Mouse (Mus musculus): ENCODE measurements around the gene Pifo. TPM values are rescaled to one million over a fixed set of nuclear protein-coding genes. Genes with fewer than 3 reads are reported as not detected.
"Not testable (repeated sequence)": the region's sequence is repeated elsewhere in the genome, so short reads cannot be mapped to it uniquely, and the experiment has no call there.

Gene Pifo
- 0.21 and 0.79 TPM in 2 replicates for polyA plus RNA-seq (2016; fragmentation: Nextera tagmentation; extraction: Ambion mirVana)

GRCm38 (mm10) chr3:106014546-106014945 is at the start of gene Pifo:
Gene Pifo (minus strand): TSS chr3:106014646.
- Histone ChIP-seq H3K27me3 (replicated peaks; ENCODE audit: low read depth, poor library complexity, severe bottlenecking) (no peaks in the 10 kb centered on the region), H3K4me3 (no peak within 1 kb of the TSS), H3K9me3 (no peaks in the 10 kb centered on the region), H3K27ac (replicated peaks) (no peak within 1 kb of the TSS), H3K36me3 (replicated peaks) (no peaks in the 10 kb centered on the region), H3K4me1 (no peaks in the 10 kb centered on the region)
- DNase-seq (ENCODE audit: low spot score), result no peak
- 90% methylated on average over 2 of the region's 2 CpGs for WGBS

- Histone ChIP-seq H3K27ac (replicated peaks) (no peak overlapping the region), H3K4me1 (no peaks in the 10 kb centered on the region), H3K27me3 (replicated peaks; ENCODE audit: low read depth, poor library complexity, severe bottlenecking) (no peaks in the 10 kb centered on the region), H3K36me3 (replicated peaks) (no peaks in the 10 kb centered on the region), H3K9me3 (0 out of 2 replicates have a peak, but pooled peaks cover 2% of the 10 kb centered on the region), H3K4me3 (no peak overlapping the region)
- no peak for DNase-seq (ENCODE audit: low spot score)
- 82% methylated on average over 3 of the region's 3 CpGs for WGBS
These were observed 43.5 kb upstream of the Pifo start for GRCm38 (mm10) chr3:106057966-106058365.

GRCm38 (mm10) chr3:106051896-106052295 is 37.5 kb upstream of the Pifo start:
- Histone ChIP-seq H3K27ac (replicated peaks) (no peak overlapping the region), H3K4me1 (no peaks in the 10 kb centered on the region), H3K4me3 (no peak overlapping the region), H3K9me3 (no peaks in the 10 kb centered on the region), H3K36me3 (replicated peaks) (no peaks in the 10 kb centered on the region), H3K27me3 (replicated peaks; ENCODE audit: low read depth, poor library complexity, severe bottlenecking) (no peaks in the 10 kb centered on the region)
- WGBS, result 72% methylated on average over 18 of the region's 18 CpGs
- DNase-seq (ENCODE audit: low spot score), result no peak

- H3K4me3 ChIP-seq, result no peak overlapping the region
- no peaks in the 10 kb centered on the region for H3K27me3 ChIP-seq (replicated peaks; ENCODE audit: low read depth, poor library complexity, severe bottlenecking)
- 90% methylated on average over 2 of the region's 2 CpGs for WGBS
- no peak overlapping the region for H3K27ac ChIP-seq (replicated peaks)
- H3K9me3 ChIP-seq, result no peaks in the 10 kb centered on the region
- H3K36me3 ChIP-seq (replicated peaks), result no peaks in the 10 kb centered on the region
- DNase-seq (ENCODE audit: low spot score), result no peak
- no peaks in the 10 kb centered on the region for H3K4me1 ChIP-seq
These were observed 25.9 kb upstream of the Pifo start for GRCm38 (mm10) chr3:106040306-106040705.

- Histone ChIP-seq H3K4me1 (no peaks in the 10 kb centered on the region), H3K27me3 (replicated peaks; ENCODE audit: low read depth, poor library complexity, severe bottlenecking) (no peaks in the 10 kb centered on the region), H3K9me3 (no peaks in the 10 kb centered on the region), H3K27ac (replicated peaks) (no peak within 1 kb of the TSS), H3K4me3 (no peak within 1 kb of the TSS), H3K36me3 (replicated peaks) (no peaks in the 10 kb centered on the region)
- WGBS, result 93% methylated on average over 1 of the region's 1 CpGs
- DNase-seq (ENCODE audit: low spot score), result no peak
These were observed 18.3 kb upstream of the Pifo start, which contains the start of gene Chil5 for GRCm38 (mm10) chr3:106032781-106033180. Gene Chil5 (minus strand): TSS chr3:106032814.

GRCm38 (mm10) chr3:106024135-106024534 is 9.7 kb upstream of the Pifo start:
- Histone ChIP-seq H3K27me3 (replicated peaks; ENCODE audit: low read depth, poor library complexity, severe bottlenecking) (no peaks in the 10 kb centered on the region), H3K36me3 (replicated peaks) (no peaks in the 10 kb centered on the region), H3K4me3 (no peak overlapping the region), H3K27ac (replicated peaks) (no peak overlapping the region), H3K4me1 (no peaks in the 10 kb centered on the region), H3K9me3 (no peaks in the 10 kb centered on the region)
- no peak for DNase-seq (ENCODE audit: low spot score)
- 90% methylated on average over 2 of the region's 2 CpGs for WGBS

GRCm38 (mm10) chr3:106021840-106022239 is 7.4 kb upstream of the Pifo start:
- H3K4me1 ChIP-seq, result no peaks in the 10 kb centered on the region
- H3K4me3 ChIP-seq, result no peak overlapping the region
- DNase-seq (ENCODE audit: low spot score), result no peak
- no peaks in the 10 kb centered on the region for H3K9me3 ChIP-seq
- H3K36me3 ChIP-seq (replicated peaks), result no peaks in the 10 kb centered on the region
- no peaks in the 10 kb centered on the region for H3K27me3 ChIP-seq (replicated peaks; ENCODE audit: low read depth, poor library complexity, severe bottlenecking)
- H3K27ac ChIP-seq (replicated peaks), result no peak overlapping the region

GRCm38 (mm10) chr3:106003360-106003759 is 11.1 kb downstream of the Pifo start:
- 69% methylated on average over 10 of the region's 10 CpGs for WGBS
- not testable (repeated sequence) for H3K4me3 ChIP-seq; H3K4me1 ChIP-seq; H3K9me3 ChIP-seq; H3K27me3 ChIP-seq (replicated peaks; ENCODE audit: low read depth, poor library complexity, severe bottlenecking); DNase-seq (ENCODE audit: low spot score); H3K27ac ChIP-seq (replicated peaks); H3K36me3 ChIP-seq (replicated peaks)

GRCm38 (mm10) chr3:106001416-106002370 is 12.8 kb downstream of the Pifo start:
- Histone ChIP-seq H3K9me3 (no peaks in the 10 kb centered on the region), H3K36me3 (replicated peaks) (no peaks in the 10 kb centered on the region), H3K27me3 (replicated peaks; ENCODE audit: low read depth, poor library complexity, severe bottlenecking) (no peaks in the 10 kb centered on the region), H3K4me3 (peak overlapping the region; percentile 45), H3K4me1 (peaks cover 10% of the 10 kb centered on the region), H3K27ac (replicated peaks) (no peak overlapping the region)
- WGBS, result 23% methylated on average over 17 of the region's 17 CpGs
- peak; percentile 80 for DNase-seq (ENCODE audit: low spot score)

GRCm38 (mm10) chr3:106000707-106001375 is 13.6 kb downstream of the Pifo start:
- no peaks in the 10 kb centered on the region for H3K27me3 ChIP-seq (replicated peaks; ENCODE audit: low read depth, poor library complexity, severe bottlenecking)
- no peak for DNase-seq (ENCODE audit: low spot score)
- WGBS, result 20% methylated on average over 11 of the region's 11 CpGs
- H3K27ac ChIP-seq (replicated peaks), result no peak overlapping the region
- peaks cover 10% of the 10 kb centered on the region for H3K4me1 ChIP-seq
- no peaks in the 10 kb centered on the region for H3K9me3 ChIP-seq
- H3K4me3 ChIP-seq, result peak overlapping the region; percentile 45
- no peaks in the 10 kb centered on the region for H3K36me3 ChIP-seq (replicated peaks)

GRCm38 (mm10) chr3:105994730-105995129 is 19.7 kb downstream of the Pifo start:
- Histone ChIP-seq H3K9me3 (no peaks in the 10 kb centered on the region), H3K27ac (replicated peaks) (no peak overlapping the region), H3K4me3 (no peak overlapping the region), H3K27me3 (replicated peaks; ENCODE audit: low read depth, poor library complexity, severe bottlenecking) (no peaks in the 10 kb centered on the region), H3K4me1 (no peaks in the 10 kb centered on the region), H3K36me3 (replicated peaks) (no peaks in the 10 kb centered on the region)
- DNase-seq (ENCODE audit: low spot score), result no peak
- WGBS, result 64% methylated on average over 2 of the region's 2 CpGs

- Histone ChIP-seq H3K4me1 (no peaks in the 10 kb centered on the region), H3K4me3 (no peak overlapping the region), H3K27ac (replicated peaks) (no peak overlapping the region), H3K27me3 (replicated peaks; ENCODE audit: low read depth, poor library complexity, severe bottlenecking) (no peaks in the 10 kb centered on the region), H3K9me3 (no peaks in the 10 kb centered on the region), H3K36me3 (replicated peaks) (no peaks in the 10 kb centered on the region)
- 35% methylated on average over 4 of the region's 4 CpGs for WGBS
- DNase-seq (ENCODE audit: low spot score), result peak; percentile 33
These were observed 22.7 kb downstream of the Pifo start for GRCm38 (mm10) chr3:105991653-105992283.

Data from embryonic facial prominence, embryonic 10.5 days (tissue).